Mouse (Mus musculus) gonadal fat pad, adult 2 months (tissue): Measurements from ENCODE around the gene Bmp2k. TPM values are rescaled to one million over a fixed set of nuclear protein-coding genes. Genes with fewer than 3 reads are reported as not detected.

Source experiments
- DNase-seq: peaks from one replicate; pipeline ENCODE4 v3.0.0-alpha.2; 2012; ENCODE audit warnings: low read depth
- polyA plus RNA-seq: library from polyadenylated mRNA; depleted of rRNA; stranded (reverse); fragments of >200 nt; gene quantifications from 2 replicates; pipeline ENCODE4 v1.2.3, GENCODE M21; 2012

Bmp2k gene
- polyA plus RNA-seq, 1 experiment, result 11.7 TPM

DNA sequence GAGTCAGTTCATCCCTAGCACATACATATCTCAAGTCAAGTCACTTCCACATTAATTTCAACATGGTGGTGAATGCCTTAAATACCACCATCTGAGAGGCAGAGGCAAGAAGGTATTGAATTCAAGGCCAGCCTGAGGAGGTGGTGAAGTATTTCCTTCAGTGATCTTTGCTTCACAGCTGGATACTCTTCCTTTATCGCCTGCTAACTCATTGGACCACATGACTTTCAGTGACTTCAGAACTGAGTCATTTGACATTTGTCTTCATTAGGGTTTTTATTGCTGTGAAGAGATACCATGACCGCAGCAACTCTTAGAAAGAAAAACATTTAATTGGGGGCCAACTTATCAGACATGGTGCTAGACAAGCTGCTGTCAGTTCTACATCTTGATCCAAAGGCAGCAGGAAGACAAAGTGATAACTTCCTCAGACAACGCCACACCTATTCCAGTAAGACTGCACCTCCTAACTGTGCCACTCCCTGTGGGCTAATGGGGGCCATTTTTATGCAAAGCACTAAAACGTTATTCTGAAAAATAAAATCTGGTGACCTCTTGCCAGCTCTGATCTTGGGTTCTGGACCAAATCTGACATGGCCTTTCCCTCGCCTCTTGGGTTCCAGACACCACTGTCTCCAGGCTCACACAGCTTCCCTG, 24.9 kb upstream of the Bmp2k start:
- DNase-seq, result no peak

DNA sequence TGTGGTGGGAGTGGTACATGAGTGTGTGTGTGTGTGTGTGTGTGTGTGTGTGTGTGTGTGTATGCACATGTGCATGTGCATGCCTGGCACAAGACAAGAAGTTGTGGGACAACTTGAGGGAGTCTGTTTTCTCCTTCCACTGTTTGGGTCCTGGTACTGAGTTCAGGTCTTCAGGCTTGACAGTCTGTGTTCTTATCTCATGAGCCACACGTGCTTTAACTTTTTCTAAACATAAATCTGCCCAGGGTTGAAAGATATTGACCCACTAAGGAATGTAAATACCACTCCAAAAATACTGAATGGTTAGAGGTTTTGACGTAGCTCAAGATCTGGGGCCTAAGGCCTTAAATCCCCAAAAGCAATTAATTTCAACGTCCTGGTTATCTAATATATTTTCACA, 23.8 kb upstream of the Bmp2k start:
- DNase-seq, result no peak

DNA sequence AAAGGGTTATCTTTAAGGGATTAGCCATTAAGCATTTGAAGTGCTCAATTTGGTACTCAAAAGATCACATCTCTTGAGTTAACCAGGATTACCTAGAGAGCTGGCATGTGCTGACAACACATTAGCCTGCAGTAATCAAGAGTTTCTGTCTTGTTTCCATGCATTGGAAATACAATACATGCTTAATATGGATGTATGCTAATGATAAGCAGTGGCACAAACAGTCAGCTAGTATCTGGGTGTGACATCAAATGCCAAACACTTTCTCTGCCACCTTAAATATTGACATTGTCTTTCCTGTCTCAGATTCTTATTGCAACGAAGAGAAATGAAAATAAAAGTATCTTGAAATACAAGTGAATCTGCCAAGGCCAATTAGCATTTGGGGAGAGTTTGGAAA, 22.8 kb upstream of the Bmp2k start:
- no peak for DNase-seq

GRCm38 (mm10) chr5:96975112-96975511, 22.4 kb upstream of the Bmp2k start:
- no peak for DNase-seq

GRCm38 (mm10) chr5:96976150-96976549, 21.3 kb upstream of the Bmp2k start:
- no peak for DNase-seq

GRCm38 (mm10) chr5:96979296-96980007, 18.0 kb upstream of the Bmp2k start:
- no peak for DNase-seq

- DNase-seq, result no peak
These were observed 17.4 kb upstream of the Bmp2k start for GRCm38 (mm10) chr5:96980008-96980634.

- no peak for DNase-seq
These were observed 15.5 kb upstream of the Bmp2k start for GRCm38 (mm10) chr5:96981987-96982386.

DNA sequence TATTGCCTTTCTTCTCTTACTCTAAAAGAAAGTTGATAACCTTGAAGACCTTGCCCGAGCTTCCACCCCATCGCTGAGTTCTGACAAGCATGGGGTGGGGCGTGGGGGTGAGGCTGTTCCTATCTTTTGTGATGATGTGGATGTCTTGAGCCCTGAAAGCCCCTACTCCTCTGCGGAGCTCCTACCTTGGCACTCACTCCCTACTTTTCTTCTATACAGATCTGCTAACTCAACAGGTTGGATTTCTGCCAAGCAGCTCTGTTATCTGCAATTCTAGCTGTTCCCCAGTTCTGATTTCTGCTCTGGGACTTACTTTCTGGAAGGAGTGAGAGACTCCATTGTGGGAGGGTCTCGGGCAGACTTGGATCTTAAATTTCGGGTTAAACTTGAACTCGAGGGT, 14.3 kb upstream of the Bmp2k start:
- DNase-seq, result no peak

DNA sequence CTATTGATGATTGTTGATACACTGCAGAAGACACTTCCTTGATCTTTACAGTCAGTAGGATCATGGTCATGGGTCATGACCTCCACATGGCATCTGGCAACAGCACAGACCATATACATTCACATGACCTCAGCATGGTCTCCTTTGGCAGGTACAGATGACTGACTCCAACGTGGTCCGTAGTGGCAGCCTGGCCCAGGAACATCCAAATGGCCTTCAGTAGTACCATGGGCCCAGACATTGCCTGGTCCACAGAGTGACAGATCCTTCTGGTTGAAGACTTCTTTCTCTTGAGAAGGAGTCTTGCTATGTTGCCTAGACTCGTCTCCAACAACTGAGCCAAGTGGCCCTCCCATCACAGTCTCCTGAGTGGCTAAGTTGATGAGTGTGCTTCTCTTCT, 10.6 kb upstream of the Bmp2k start:
- DNase-seq, result no peak

- DNase-seq, result no peak
These were observed 8.6 kb upstream of the Bmp2k start for GRCm38 (mm10) chr5:96988880-96989279.

GRCm38 (mm10) chr5:96991156-96991555, 6.3 kb upstream of the Bmp2k start:
- no peak for DNase-seq

DNA sequence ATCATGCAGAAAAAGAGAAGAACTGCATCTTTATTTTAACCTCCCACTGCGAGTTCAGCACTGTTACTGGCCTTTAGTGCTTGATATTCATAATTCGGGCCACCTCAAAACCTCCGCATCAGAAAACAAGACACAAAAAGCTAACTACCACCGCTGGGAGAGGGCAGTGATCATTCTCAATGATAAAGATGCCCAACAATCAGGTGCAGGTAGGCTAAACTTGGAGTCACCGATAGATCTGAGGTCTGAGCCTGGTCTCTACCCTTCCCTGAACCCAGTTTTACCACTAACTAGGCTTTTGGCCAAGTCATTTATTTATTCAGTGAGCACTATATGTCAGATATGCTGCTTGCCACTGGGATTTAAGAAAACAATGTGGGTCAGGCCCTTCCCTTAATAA, 4.8 kb upstream of the Bmp2k start:
- DNase-seq, result no peak

- no peak for DNase-seq
These were observed 4.4 kb upstream of the Bmp2k start for GRCm38 (mm10) chr5:96993057-96993456.

DNA sequence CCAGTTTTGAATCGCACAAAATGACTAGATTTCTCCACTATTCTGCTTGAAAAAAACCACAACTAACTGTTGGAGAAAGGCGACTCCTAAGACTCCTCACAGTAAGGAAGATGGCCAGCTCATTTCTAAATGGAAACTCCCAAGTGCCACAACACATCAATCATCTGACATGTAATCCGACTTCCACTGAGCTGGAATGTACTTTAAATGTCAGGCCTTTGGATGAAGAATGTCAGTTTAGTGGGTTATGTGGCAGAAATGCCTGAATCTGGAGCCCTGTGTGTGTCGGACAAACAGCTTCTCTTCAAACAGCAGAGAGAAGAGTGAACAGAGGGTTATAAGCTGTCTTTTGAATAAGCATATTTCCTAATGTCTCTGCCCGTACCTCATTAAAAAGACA, 1.7 kb upstream of the Bmp2k start:
- no peak for DNase-seq

- DNase-seq, result peak; percentile 26
These were observed 834 bp upstream of the Bmp2k start for GRCm38 (mm10) chr5:96996401-96997309.

DNA sequence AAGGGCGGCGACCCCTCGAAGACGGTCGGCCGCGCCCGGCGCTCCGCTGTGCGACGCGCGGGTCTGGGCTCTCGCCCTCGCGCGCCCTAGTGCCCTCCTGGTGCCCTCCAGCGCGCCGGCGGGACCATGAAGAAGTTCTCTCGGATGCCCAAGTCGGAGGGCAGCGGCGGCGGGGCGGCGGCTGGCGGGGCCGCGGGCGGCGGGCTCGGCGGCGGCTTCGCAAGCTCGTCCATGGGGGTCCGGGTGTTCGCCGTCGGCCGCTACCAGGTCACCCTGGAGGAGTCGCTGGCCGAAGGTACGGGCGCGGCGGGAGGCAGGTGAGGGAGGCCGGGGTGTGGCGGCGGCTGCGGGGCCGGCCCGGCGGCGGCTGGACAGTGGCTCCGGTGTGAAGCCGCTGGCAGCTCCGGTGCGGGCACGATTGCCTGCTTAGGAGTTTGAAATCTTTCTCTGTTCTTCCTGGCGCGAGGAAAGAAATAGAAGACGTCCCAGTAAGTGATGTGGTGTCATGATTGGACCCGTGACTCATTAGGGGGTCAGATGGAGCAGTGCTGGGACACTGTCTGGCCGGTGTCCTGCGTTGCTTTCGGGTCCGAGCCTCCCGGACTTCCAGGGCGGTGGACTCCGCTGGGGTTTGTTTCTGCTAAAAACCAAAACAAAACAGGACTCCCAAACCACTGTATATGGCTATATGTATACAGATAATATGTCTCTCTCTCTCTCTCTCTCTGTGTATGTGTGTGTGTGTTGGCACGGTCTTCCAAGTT, 495 bp downstream of the Bmp2k start:
- no peak for DNase-seq

DNA sequence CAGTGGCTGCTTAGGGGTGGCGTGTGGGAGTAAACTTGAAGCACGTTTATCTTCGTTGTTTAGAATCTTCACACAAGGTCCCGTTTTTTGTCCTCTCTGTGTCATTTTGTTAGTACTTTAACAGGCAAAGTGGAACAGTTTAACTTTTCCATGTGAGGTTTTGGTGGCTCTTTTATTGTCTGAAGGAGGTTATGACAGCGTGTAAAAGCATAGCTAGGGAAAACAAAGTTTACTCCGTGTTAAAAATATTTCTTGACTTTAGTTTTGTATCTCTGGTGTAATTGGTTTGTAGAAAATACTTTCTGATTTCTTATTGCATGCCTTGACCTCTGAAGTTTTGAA, 1.0 kb downstream of the Bmp2k start:
- no peak for DNase-seq

- no peak for DNase-seq
These were observed 2.1 kb downstream of the Bmp2k start for GRCm38 (mm10) chr5:96999601-97000000.

- no peak for DNase-seq
These were observed 3.0 kb downstream of the Bmp2k start for GRCm38 (mm10) chr5:97000524-97000923.

GRCm38 (mm10) chr5:97001153-97001552, 3.7 kb downstream of the Bmp2k start:
- no peak for DNase-seq

DNA sequence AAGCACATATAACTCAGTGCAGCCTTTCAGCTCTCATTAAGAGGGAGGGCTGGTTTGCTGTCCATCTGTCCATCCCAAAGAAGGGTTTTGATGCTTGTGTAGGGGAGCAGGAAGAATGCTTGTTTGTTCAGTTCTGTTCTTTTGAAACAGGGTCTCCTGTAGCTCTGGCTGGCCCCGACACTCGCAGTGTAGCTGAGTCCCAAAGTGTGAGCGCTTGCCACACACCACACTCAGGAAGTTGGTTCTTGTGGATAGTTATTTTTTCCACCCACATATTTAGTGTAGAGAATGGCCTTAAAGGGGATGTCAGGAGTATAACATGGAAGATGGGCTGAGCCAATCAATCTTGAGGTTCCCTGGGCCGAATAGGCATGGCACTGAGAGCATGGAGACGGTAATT, 4.1 kb downstream of the Bmp2k start:
- DNase-seq, result no peak
